Mouse (Mus musculus) forebrain, embryonic 12.5 days (tissue): Measurements from ENCODE around the gene Kmt2c. TPM values are rescaled to one million over a fixed set of nuclear protein-coding genes. Genes with fewer than 3 reads are reported as not detected.
A peak's percentile ranks its signal among the peaks of the same experiment; 100 is the strongest.
"Not testable (repeated sequence)": the region's sequence is repeated elsewhere in the genome, so short reads cannot be mapped to it uniquely, and the experiment has no call there.

Experiments used
- ATAC-seq: fragments of 200-750 bp; cut with Nextera tagmentation; 2 replicates; pipeline ENCODE4 v1.8.0; 2017; ENCODE audit warnings: moderate TSS enrichment; ENCODE audit not compliant: low FRiP score
- H3K27ac ChIP-seq: fragments of 300-500 bp; sonication (generic); 2 replicates; pipeline ENCODE4 v1.5.1; 2016; ENCODE audit warnings: mild to moderate bottlenecking
- H3K27me3 ChIP-seq: fragments of 300-500 bp; sonication (generic); 2 replicates; pipeline ENCODE4 v1.6.1; 2016; ENCODE audit warnings: mild to moderate bottlenecking
- H3K36me3 ChIP-seq: fragments of 300-500 bp; sonication (generic); replicated peaks from 2 replicates; pipeline ENCODE4 v1.6.1; 2016; ENCODE audit warnings: mild to moderate bottlenecking
- H3K4me1 ChIP-seq: fragments of 300-500 bp; sonication (generic); 2 replicates; pipeline ENCODE4 v1.6.1; 2016
- H3K4me2 ChIP-seq: fragments of 300-500 bp; sonication (generic); 2 replicates; pipeline ENCODE4 v1.6.1; 2016; ENCODE audit warnings: mild to moderate bottlenecking, moderate library complexity
- H3K4me3 ChIP-seq: fragments of 300-500 bp; sonication (generic); replicated peaks from 2 replicates; pipeline ENCODE4 v1.5.1; 2016; ENCODE audit warnings: mild to moderate bottlenecking
- H3K9ac ChIP-seq: fragments of 300-500 bp; sonication (generic); 2 replicates; pipeline ENCODE4 v1.6.1; 2016; ENCODE audit warnings: mild to moderate bottlenecking
- H3K9me3 ChIP-seq: fragments of 300-500 bp; sonication (generic); 2 replicates; pipeline ENCODE4 v1.6.1; 2016
- WGBS: fragments of 180-500 bp; shearing (Covaris S2); methylation state at CpG from one replicate; pipeline ENCODE4 v1.1.7; 2016; 5-methylcytosine and 5-hydroxymethylcytosine counted together
- polyA plus RNA-seq: library from polyadenylated mRNA; unstranded; fragments of >200 nt; fragmentation: Nextera tagmentation; extraction: Ambion mirVana; gene quantifications from 2 replicates; pipeline ENCODE4 v1.2.1, GENCODE M21; 2016

Kmt2c gene
- polyA plus RNA-seq, 1 experiment from 2014 or later: 29.6 TPM

GRCm38 (mm10) chr5:25500686-25501085 lies 2.1 kb upstream of the Kmt2c start:
- no peak for ATAC-seq
- H3K36me3 ChIP-seq: no peaks in the 10 kb centered on the region
- H3K27ac ChIP-seq: no peak overlapping the region
- H3K27me3 ChIP-seq: 0 out of 2 replicates have a peak, but pooled peaks cover 2% of the 10 kb centered on the region
- H3K9ac ChIP-seq: no peak overlapping the region
- 68% methylated on average over 7 of the region's 7 CpGs for WGBS
- peak overlapping the region; percentile 94 for H3K4me3 ChIP-seq
- peaks cover 18% of the 10 kb centered on the region for H3K4me1 ChIP-seq
- H3K4me2 ChIP-seq: peak overlapping the region; percentile 64; the same call in 1 of the 2 replicates
- H3K9me3 ChIP-seq: no peaks in the 10 kb centered on the region

DNA sequence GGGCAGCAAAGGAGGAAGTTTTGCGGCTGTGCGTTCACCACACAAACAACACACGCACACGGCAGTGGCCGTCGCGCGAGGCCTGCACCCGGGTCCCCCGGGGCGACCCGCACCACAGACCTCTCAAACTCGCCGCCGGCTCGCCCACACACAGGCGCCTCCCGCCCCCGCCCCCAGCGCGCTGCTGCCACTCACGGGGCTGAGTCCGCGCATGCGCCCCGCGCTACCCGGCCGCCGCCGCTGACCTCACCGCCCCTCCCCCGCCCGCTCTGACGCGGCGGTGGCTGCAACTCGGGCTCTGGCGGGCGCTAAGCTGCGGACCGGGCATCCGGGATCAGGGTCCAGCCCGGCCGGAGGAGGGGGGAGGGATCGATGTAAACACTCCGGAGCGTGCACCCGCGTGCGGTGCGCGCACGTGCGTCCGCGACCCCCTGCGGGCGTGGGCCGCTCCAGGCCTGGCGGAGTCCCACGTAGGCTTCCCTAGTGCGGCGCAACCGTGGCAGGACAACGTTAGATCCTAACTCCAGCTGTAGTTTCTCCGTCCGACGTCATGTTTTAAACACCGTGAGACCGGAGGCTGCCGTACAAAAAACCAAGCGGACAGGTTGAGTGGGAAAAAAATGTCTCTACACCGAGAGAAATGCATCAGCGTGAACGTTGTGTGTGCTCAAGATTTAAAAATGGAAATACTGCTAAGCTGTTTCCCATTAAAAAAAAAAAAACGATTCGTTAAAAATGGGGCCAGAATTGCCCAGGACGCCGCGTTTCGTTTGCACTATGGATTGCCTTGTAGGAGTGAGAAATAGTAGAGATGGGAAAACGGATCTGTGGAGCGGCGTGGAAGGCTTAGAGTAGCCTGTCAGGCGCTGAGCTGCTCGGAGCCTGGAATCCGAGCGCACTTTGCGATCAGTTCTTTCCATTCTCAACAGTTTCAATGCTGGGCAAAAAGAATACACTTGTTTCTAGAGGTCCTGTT lies 1.1 kb upstream of the Kmt2c start:
- ATAC-seq: peak; percentile 91
- peak overlapping the region; percentile 64 for H3K4me2 ChIP-seq
- peaks cover 18% of the 10 kb centered on the region for H3K4me1 ChIP-seq
- WGBS: under 1% methylated on average over 85 of the region's 90 CpGs
- H3K9ac ChIP-seq: peak overlapping the region; percentile 76
- no peaks in the 10 kb centered on the region for H3K36me3 ChIP-seq
- H3K9me3 ChIP-seq: no peaks in the 10 kb centered on the region
- H3K27ac ChIP-seq: peak overlapping the region; percentile 99
- 0 out of 2 replicates have a peak, but pooled peaks cover 2% of the 10 kb centered on the region for H3K27me3 ChIP-seq
- peak overlapping the region; percentile 94 for H3K4me3 ChIP-seq

- Histone ChIP-seq H3K4me1 (peaks cover 18% of the 10 kb centered on the region), H3K27me3 (0 out of 2 replicates have a peak, but pooled peaks cover 2% of the 10 kb centered on the region), H3K9ac (peak overlapping the region; percentile 94), H3K4me2 (peak overlapping the region; percentile 64), H3K27ac (peak overlapping the region; percentile 100), H3K9me3 (no peaks in the 10 kb centered on the region), H3K36me3 (no peaks in the 10 kb centered on the region), H3K4me3 (peak overlapping the region; percentile 94)
- peak; percentile 87 for ATAC-seq
- WGBS: under 1% methylated on average over 49 of the region's 87 CpGs
Measured at GRCm38 (mm10) chr5:25498821-25499422, 339 bp upstream of the Kmt2c start.

GRCm38 (mm10) chr5:25497720-25498345 lies 750 bp downstream of the Kmt2c start:
- peaks cover 18% of the 10 kb centered on the region for H3K4me1 ChIP-seq
- no peaks in the 10 kb centered on the region for H3K36me3 ChIP-seq
- 0 out of 2 replicates have a peak, but pooled peaks cover 2% of the 10 kb centered on the region for H3K27me3 ChIP-seq
- peak overlapping the region; percentile 100 for H3K27ac ChIP-seq
- H3K4me3 ChIP-seq: peak overlapping the region; percentile 94
- WGBS: under 1% methylated on average over 56 of the region's 78 CpGs
- peak overlapping the region; percentile 86 for H3K4me2 ChIP-seq
- no peaks in the 10 kb centered on the region for H3K9me3 ChIP-seq
- H3K9ac ChIP-seq: peak overlapping the region; percentile 94
- ATAC-seq: 0 out of 2 replicates have a peak, but pooled peaks have one; percentile 7

DNA sequence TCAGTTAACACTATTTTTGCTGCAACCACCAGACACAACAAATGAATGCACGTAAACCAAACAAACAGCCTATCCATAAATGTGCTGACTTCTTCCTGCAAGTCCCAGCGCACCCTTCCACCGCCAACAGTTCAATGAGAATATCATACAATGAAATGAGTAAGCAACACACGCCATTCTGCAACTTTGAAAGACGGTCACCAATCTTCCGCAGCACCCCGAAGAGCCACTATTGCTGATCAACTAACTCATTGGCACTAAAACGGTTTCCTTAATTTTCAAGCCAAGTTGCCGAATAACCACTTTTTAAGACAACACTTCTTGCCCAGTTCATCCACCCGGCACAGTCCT lies 1.2 kb downstream of the Kmt2c start:
- H3K4me2 ChIP-seq: peak overlapping the region; percentile 86
- WGBS: 2% methylated on average over 10 of the region's 10 CpGs
- H3K9me3 ChIP-seq: no peaks in the 10 kb centered on the region
- peak overlapping the region; percentile 94 for H3K9ac ChIP-seq
- H3K27ac ChIP-seq: peak overlapping the region; percentile 100
- peak overlapping the region; percentile 94 for H3K4me3 ChIP-seq
- ATAC-seq: no peak
- H3K27me3 ChIP-seq: 0 out of 2 replicates have a peak, but pooled peaks cover 2% of the 10 kb centered on the region
- H3K36me3 ChIP-seq: no peaks in the 10 kb centered on the region
- peaks cover 18% of the 10 kb centered on the region for H3K4me1 ChIP-seq

DNA sequence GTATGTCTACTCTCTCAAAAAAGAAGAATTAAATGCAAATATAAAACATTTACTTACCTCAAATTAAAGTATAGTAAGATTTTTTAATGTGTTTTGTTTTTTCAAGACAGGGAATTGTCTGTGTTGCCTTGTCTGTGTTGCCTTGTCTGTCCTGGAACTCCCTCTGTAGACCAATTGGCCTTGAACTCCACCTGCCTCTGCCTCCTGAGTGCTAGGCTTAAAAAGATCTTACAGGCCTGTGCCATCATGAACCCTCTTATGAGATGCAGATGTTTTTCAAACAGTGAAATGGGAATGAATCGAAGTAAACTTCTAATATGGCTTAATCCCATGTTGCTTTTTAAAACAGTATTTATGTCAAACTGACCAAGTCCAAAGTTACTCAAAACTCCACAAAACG lies 1.9 kb downstream of the Kmt2c start:
- peaks cover 18% of the 10 kb centered on the region for H3K4me1 ChIP-seq
- no peak overlapping the region for H3K27ac ChIP-seq
- H3K27me3 ChIP-seq: 0 out of 2 replicates have a peak, but pooled peaks cover 2% of the 10 kb centered on the region
- no peak for ATAC-seq
- WGBS: 43% methylated on average over 2 of the region's 2 CpGs
- no peaks in the 10 kb centered on the region for H3K36me3 ChIP-seq
- H3K4me2 ChIP-seq: peak overlapping the region; percentile 86
- H3K9me3 ChIP-seq: no peaks in the 10 kb centered on the region
- H3K4me3 ChIP-seq: peak overlapping the region; percentile 94
- 0 out of 2 replicates have a peak overlapping the region, but pooled peaks have one; percentile 94 for H3K9ac ChIP-seq

DNA sequence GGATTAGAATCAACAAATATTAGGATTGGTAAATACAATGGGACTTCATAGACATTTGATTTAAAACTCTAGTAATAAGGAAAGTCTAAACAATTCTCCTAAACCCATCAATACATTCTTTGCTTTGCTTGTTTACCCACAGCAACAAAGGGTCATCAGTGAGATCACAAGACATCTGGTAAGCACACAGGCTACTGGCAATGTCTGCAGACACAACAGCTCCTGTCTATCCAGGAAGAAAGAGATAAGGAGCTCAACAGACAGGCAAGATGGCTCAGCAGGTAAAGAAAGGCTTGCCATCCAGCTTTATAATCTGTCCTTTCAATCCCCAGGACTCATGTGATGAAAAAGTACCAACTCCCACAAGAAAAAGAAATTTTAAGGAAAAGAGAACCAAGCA lies 19.7 kb downstream of the Kmt2c start:
- H3K36me3 ChIP-seq: no peaks in the 10 kb centered on the region
- H3K4me1 ChIP-seq: no peaks in the 10 kb centered on the region; the same call in 1 of the 2 replicates
- H3K9ac ChIP-seq: no peak overlapping the region
- no peaks in the 10 kb centered on the region for H3K9me3 ChIP-seq
- no peaks in the 10 kb centered on the region for H3K27me3 ChIP-seq
- H3K4me3 ChIP-seq: no peak overlapping the region
- no peak overlapping the region for H3K4me2 ChIP-seq
- H3K27ac ChIP-seq: no peak overlapping the region
- ATAC-seq: no peak

DNA sequence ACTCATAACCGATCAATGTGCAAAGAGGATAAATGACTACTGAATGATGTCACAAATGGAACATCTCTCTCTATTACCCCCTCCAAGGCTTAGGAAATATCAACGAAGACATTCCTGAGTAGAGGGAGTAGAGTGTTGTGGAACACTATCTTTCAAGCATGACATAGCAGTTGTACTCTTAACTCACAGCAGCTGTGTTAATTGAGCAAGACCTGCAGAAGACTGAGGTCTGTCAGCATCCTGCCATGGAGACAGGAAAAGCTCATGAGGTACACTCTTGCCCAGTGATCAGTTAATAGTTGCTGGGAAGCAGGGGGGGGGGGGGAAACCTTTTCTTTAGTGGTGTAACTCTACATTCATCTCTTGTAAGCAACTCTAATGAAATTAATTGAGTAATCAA lies 22.8 kb downstream of the Kmt2c start:
- 88% methylated on average over 2 of the region's 2 CpGs for WGBS
- no peak overlapping the region for H3K4me2 ChIP-seq

DNA sequence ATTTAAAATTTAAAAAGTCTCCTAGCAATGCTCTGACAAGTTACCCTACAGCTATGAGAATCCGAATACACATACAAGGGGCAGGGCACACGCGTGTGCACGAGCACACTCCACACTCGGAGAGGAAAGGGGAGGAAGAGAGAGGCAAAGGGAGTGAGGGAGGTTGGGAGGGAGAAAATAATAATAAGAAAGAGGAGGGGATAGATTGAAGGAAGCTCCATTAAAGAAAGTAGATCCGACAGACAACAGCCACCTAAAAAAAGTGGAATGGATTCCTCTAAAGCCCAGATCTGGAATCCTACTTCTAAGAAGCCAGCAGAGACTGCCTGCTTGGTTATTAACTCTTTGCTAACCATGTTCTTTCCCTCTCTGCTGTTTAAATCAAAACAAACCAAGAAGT lies 26.5 kb downstream of the Kmt2c start:
- H3K9me3 ChIP-seq: no peaks in the 10 kb centered on the region
- no peaks in the 10 kb centered on the region for H3K27me3 ChIP-seq
- H3K27ac ChIP-seq: peak overlapping the region; percentile 53; the same call in 1 of the 2 replicates
- no peaks in the 10 kb centered on the region for H3K36me3 ChIP-seq
- WGBS: under 1% methylated on average over 6 of the region's 6 CpGs
- H3K4me3 ChIP-seq: peak overlapping the region; percentile 34
- H3K4me1 ChIP-seq: peaks cover 10% of the 10 kb centered on the region
- peak overlapping the region; percentile 51 for H3K4me2 ChIP-seq
- peak; percentile 49; the same call in 1 of the 2 replicates for ATAC-seq
- H3K9ac ChIP-seq: no peak overlapping the region

More for the DNA sequence above, 22.8 kb downstream of the Kmt2c start:
- peaks cover 10% of the 10 kb centered on the region for H3K4me1 ChIP-seq
- no peaks in the 10 kb centered on the region for H3K36me3 ChIP-seq
- no peak overlapping the region for H3K4me3 ChIP-seq
- H3K9me3 ChIP-seq: no peaks in the 10 kb centered on the region
- no peak for ATAC-seq
- no peaks in the 10 kb centered on the region for H3K27me3 ChIP-seq
- no peak overlapping the region for H3K27ac ChIP-seq
- no peak overlapping the region for H3K9ac ChIP-seq

- H3K27ac ChIP-seq: no peak overlapping the region
- H3K4me2 ChIP-seq: no peak overlapping the region
- 0 out of 2 replicates have a peak, but pooled peaks cover 7% of the 10 kb centered on the region for H3K36me3 ChIP-seq
- H3K9ac ChIP-seq: no peak overlapping the region
- no peaks in the 10 kb centered on the region for H3K9me3 ChIP-seq
- H3K27me3 ChIP-seq: no peaks in the 10 kb centered on the region
- ATAC-seq: no peak
- no peak overlapping the region for H3K4me3 ChIP-seq
- WGBS: 97% methylated on average over 1 of the region's 1 CpGs
- peaks cover 4% of the 10 kb centered on the region; the same call in 1 of the 2 replicates for H3K4me1 ChIP-seq
Measured at GRCm38 (mm10) chr5:25461956-25462355, 36.6 kb downstream of the Kmt2c start.

DNA sequence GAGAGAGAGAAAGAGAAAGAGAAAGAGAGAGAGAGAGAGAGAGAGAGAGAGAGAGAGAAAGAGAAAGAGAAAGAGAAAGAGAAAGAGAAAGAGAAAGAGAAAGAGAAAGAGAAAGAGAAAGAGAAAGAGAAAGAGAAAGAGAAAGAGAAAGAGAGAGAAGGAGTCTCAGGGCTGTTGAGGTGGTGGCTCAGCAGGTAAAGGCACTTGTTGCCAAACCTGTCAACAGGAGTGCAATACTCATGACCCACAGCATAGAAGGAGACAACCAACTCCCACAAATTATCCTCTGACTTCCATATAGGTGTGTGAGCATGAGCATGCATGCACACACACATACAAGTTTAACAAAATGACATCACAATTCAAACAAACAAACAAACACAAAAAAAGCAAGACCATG lies 43.2 kb downstream of the Kmt2c start:
- not testable (repeated sequence) for H3K36me3 ChIP-seq, H3K9me3 ChIP-seq, H3K4me1 ChIP-seq, H3K27ac ChIP-seq, H3K4me3 ChIP-seq, ATAC-seq, H3K9ac ChIP-seq, H3K4me2 ChIP-seq, H3K27me3 ChIP-seq

DNA sequence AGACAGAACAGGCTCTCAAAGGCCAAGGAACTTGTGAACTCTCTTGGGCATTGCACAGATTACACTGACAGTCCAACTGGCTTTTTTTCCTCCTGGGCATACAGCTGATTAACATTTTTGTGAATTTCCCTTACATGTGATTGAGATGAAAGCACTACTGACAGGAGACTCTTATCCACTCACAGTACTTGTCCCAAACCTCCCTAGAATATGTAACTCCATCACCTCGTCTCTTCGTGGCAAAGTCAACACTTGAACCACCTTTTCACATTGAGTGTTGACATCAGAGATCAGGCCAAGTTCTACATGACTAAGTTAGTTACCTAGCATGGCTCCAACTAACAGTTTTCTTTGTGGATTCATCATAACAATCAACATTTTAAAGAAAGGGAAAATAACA lies 45.9 kb downstream of the Kmt2c start:
- Histone ChIP-seq H3K9ac (no peak overlapping the region), H3K36me3 (no peaks in the 10 kb centered on the region), H3K4me3 (no peak overlapping the region), H3K4me2 (no peak overlapping the region), H3K27ac (no peak overlapping the region), H3K27me3 (no peaks in the 10 kb centered on the region), H3K4me1 (no peaks in the 10 kb centered on the region; the same call in 1 of the 2 replicates), H3K9me3 (no peaks in the 10 kb centered on the region)
- no peak for ATAC-seq
- WGBS: 80% methylated on average over 2 of the region's 2 CpGs
